Mouse (Mus musculus): ENCODE measurements around the gene Secisbp2l. TPM values are rescaled to one million over a fixed set of nuclear protein-coding genes. Genes with fewer than 3 reads are reported as not detected.

The Secisbp2l gene
- polyA plus RNA-seq, 1 experiment from 2014 or later, result 35.1 TPM

GRCm38 (mm10) chr2:125739338-125739737, 43.3 kb downstream of the Secisbp2l start:
- CTCF ChIA-PET, result interaction anchor here (0.9 kb wide), 1 partner anchor 80 kb away, joined by 4 read pairs; no protein-coding TSS in a partner anchor

GRCm38 (mm10) chr2:125738718-125739117, 44.0 kb downstream of the Secisbp2l start:
- ChIA-PET CTCF (interaction anchor here (0.9 kb wide), 1 partner anchor 79 kb away, joined by 4 read pairs; no protein-coding TSS in a partner anchor), POLR2A (no interaction called here)
- ATAC-seq (no peak), DNase-seq (ENCODE audit: low read depth, low spot score) (no peak)
- in situ Hi-C loops (cut with MboI; ENCODE audit: low pct_unique_long_range_greater_than_20kb), result no loop called here
- no peaks in the 10 kb centered on the region for H3K27me3 ChIP-seq
- no peak for TF ChIP-seq CTCF (IDR thresholded peaks at IDR 0.05)

More at GRCm38 (mm10) chr2:125739338-125739737, 43.3 kb downstream of the Secisbp2l start:
- POLR2A ChIA-PET, result no interaction called here
- no peak for ATAC-seq
- DNase-seq (ENCODE audit: low read depth, low spot score), result no peak
- H3K27me3 ChIP-seq, result no peaks in the 10 kb centered on the region
- no peak for TF ChIP-seq CTCF (IDR thresholded peaks at IDR 0.05)
- in situ Hi-C loops (cut with MboI; ENCODE audit: low pct_unique_long_range_greater_than_20kb), result no loop called here

- CTCF ChIA-PET, result interaction anchor here (1.3 to 1.5 kb wide), 2 partner anchors 75 to 77 kb away, joined by 4 to 5 read pairs; no protein-coding TSS in a partner anchor
- in situ Hi-C loops (cut with MboI; ENCODE audit: low pct_unique_long_range_greater_than_20kb), result no loop called here
- POLR2A ChIA-PET, result no interaction called here
Measured at GRCm38 (mm10) chr2:125736025-125736343, 46.7 kb downstream of the Secisbp2l start.

GRCm38 (mm10) chr2:125735333-125736024, 47.2 kb downstream of the Secisbp2l start:
- POLR2A ChIA-PET, result no interaction called here
- TF ChIP-seq CTCF (IDR thresholded peaks at IDR 0.05), result no peak
- in situ Hi-C loops (cut with MboI; ENCODE audit: low pct_unique_long_range_greater_than_20kb), result no loop called here
- H3K27me3 ChIP-seq, result no peaks in the 10 kb centered on the region
- DNase-seq (ENCODE audit: low read depth, low spot score) (no peak), ATAC-seq (peak; percentile 54)
- CTCF ChIA-PET, result interaction anchor here (0.6 to 1.5 kb wide), 3 partner anchors 30 to 76 kb away, joined by 3 to 5 read pairs (median 4); no protein-coding TSS in a partner anchor

More at GRCm38 (mm10) chr2:125736025-125736343, 46.7 kb downstream of the Secisbp2l start:
- no peak for ATAC-seq
- DNase-seq (ENCODE audit: low read depth, low spot score), result no peak
- no peak for TF ChIP-seq CTCF (IDR thresholded peaks at IDR 0.05)
- no peaks in the 10 kb centered on the region for H3K27me3 ChIP-seq

GRCm38 (mm10) chr2:125734741-125735140, 47.9 kb downstream of the Secisbp2l start:
- H3K27me3 ChIP-seq, result no peaks in the 10 kb centered on the region
- in situ Hi-C loops (cut with MboI; ENCODE audit: low pct_unique_long_range_greater_than_20kb), result no loop called here
- ATAC-seq (no peak), DNase-seq (ENCODE audit: low read depth, low spot score) (no peak)
- POLR2A ChIA-PET, result no interaction called here
- no peak for TF ChIP-seq CTCF (IDR thresholded peaks at IDR 0.05)
- CTCF ChIA-PET, result interaction anchor here (0.6 to 1.5 kb wide), 3 partner anchors 30 to 75 kb away, joined by 3 to 5 read pairs (median 4); no protein-coding TSS in a partner anchor

- peak; percentile 95 for TF ChIP-seq CTCF (IDR thresholded peaks at IDR 0.05)
- CTCF ChIA-PET, result interaction anchor here (0.6 to 4.3 kb wide), 9 partner anchors 8 to 79 kb away, joined by 3 to 20 read pairs (median 4); partner anchors contain the start of gene Shc4
- H3K27me3 ChIP-seq, result no peaks in the 10 kb centered on the region
- POLR2A ChIA-PET, result no interaction called here
- DNase-seq (ENCODE audit: low read depth, low spot score), result peak; percentile 13
- in situ Hi-C loops (cut with MboI; ENCODE audit: low pct_unique_long_range_greater_than_20kb), result no loop called here
- peak; percentile 78 for ATAC-seq
Measured at GRCm38 (mm10) chr2:125731763-125732560, 50.7 kb downstream of the Secisbp2l start.

- POLR2A ChIA-PET, result interaction anchor here (0.7 kb wide), 1 partner anchor 13 kb away, joined by 4 read pairs; no protein-coding TSS in a partner anchor
- no peak for ATAC-seq
Measured at GRCm38 (mm10) chr2:125724546-125725114, 58.0 kb downstream of the Secisbp2l start.

GRCm38 (mm10) chr2:125724086-125724430, 58.6 kb downstream of the Secisbp2l start, which contains the start of gene Shc4:
Gene Shc4, minus strand, starts transcription at chr2:125724148.
- ChIA-PET POLR2A (no interaction called here), CTCF (interaction anchor here (0.7 to 2.8 kb wide), 6 partner anchors 9 to 64 kb away, joined by 3 to 8 read pairs (median 4); no protein-coding TSS in a partner anchor)
- TF ChIP-seq CTCF (IDR thresholded peaks at IDR 0.05), result no peak
- no peak for DNase-seq (ENCODE audit: low read depth, low spot score)
- ATAC-seq, result peak; percentile 70
- peaks cover 15% of the 10 kb centered on the region for H3K27me3 ChIP-seq
- in situ Hi-C loops (cut with MboI; ENCODE audit: low pct_unique_long_range_greater_than_20kb), result no loop called here

More at GRCm38 (mm10) chr2:125724546-125725114, 58.0 kb downstream of the Secisbp2l start:
- H3K27me3 ChIP-seq, result peaks cover 15% of the 10 kb centered on the region
- no peak for TF ChIP-seq CTCF (IDR thresholded peaks at IDR 0.05)
- no peak for DNase-seq (ENCODE audit: low read depth, low spot score)
- in situ Hi-C loops (cut with MboI; ENCODE audit: low pct_unique_long_range_greater_than_20kb), result loop anchor here (5.0 kb wide), 1 partner anchor 67 kb away; no protein-coding TSS in a partner anchor
- CTCF ChIA-PET, result interaction anchor here (0.7 to 2.8 kb wide), 5 partner anchors 8 to 64 kb away, joined by 3 to 8 read pairs (median 5); no protein-coding TSS in a partner anchor

- TF ChIP-seq CTCF (IDR thresholded peaks at IDR 0.05), result no peak
- in situ Hi-C loops (cut with MboI; ENCODE audit: low pct_unique_long_range_greater_than_20kb), result no loop called here
- H3K27me3 ChIP-seq, result peaks cover 15% of the 10 kb centered on the region
- ATAC-seq (peak; percentile 50), DNase-seq (ENCODE audit: low read depth, low spot score) (no peak)
- ChIA-PET POLR2A (no interaction called here), CTCF (interaction anchor here (1.0 to 2.8 kb wide), 5 partner anchors 8 to 63 kb away, joined by 4 to 8 read pairs (median 5); no protein-coding TSS in a partner anchor)
Measured at GRCm38 (mm10) chr2:125723408-125724085, 59.1 kb downstream of the Secisbp2l start.

GRCm38 (mm10) chr2:125723086-125723407, 59.6 kb downstream of the Secisbp2l start:
- ATAC-seq (no peak), DNase-seq (ENCODE audit: low read depth, low spot score) (no peak)
- TF ChIP-seq CTCF (IDR thresholded peaks at IDR 0.05), result no peak
- peaks cover 15% of the 10 kb centered on the region for H3K27me3 ChIP-seq
- POLR2A ChIA-PET, result no interaction called here
- in situ Hi-C loops (cut with MboI; ENCODE audit: low pct_unique_long_range_greater_than_20kb), result no loop called here
- CTCF ChIA-PET, result interaction anchor here (1.3 to 2.8 kb wide), 3 partner anchors 9 to 15 kb away, joined by 4 to 8 read pairs (median 6); no protein-coding TSS in a partner anchor
